Mouse (Mus musculus) midbrain, embryonic 14.5 days (tissue): ENCODE data around the gene Ly9. TPM values are rescaled to one million over a fixed set of nuclear protein-coding genes. Genes with fewer than 3 reads are reported as not detected.

ENCODE experiments used
- ATAC-seq: fragments of 200-750 bp; cut with Nextera tagmentation; 2 replicates; pipeline ENCODE4 v1.8.0; 2017; ENCODE audit warnings: moderate number of reproducible peaks, moderate library complexity; ENCODE audit not compliant: low FRiP score, low TSS enrichment
- DNase-seq: peaks from one replicate; pipeline ENCODE4 v3.0.0-alpha.2; 2015
- H3K27ac ChIP-seq: fragments of 300-500 bp; sonication (generic); replicated peaks from 2 replicates; pipeline ENCODE4 v1.5.1; 2014; ENCODE audit warnings: mild to moderate bottlenecking, low read depth, low read length, moderate library complexity
- H3K27me3 ChIP-seq: fragments of 300-500 bp; sonication (generic); 2 replicates; pipeline ENCODE4 v1.6.1; 2014; ENCODE audit warnings: low read length, control low read depth, mixed read lengths; ENCODE audit not compliant: control insufficient read depth, insufficient read depth
- H3K36me3 ChIP-seq: fragments of 300-500 bp; sonication (generic); 2 replicates; pipeline ENCODE4 v1.6.1; 2014; ENCODE audit warnings: low read length, control low read depth; ENCODE audit not compliant: control insufficient read depth, insufficient read depth
- H3K4me1 ChIP-seq: fragments of 300-500 bp; sonication (generic); 2 replicates; pipeline ENCODE4 v1.6.1; 2014; ENCODE audit warnings: mild to moderate bottlenecking, antibody characterized with exemption, low read length, control low read depth; ENCODE audit not compliant: control insufficient read depth, insufficient read depth
- H3K4me2 ChIP-seq: fragments of 300-500 bp; sonication (generic); 2 replicates; pipeline ENCODE4 v1.6.1; 2014; ENCODE audit warnings: mild to moderate bottlenecking, low read length, moderate library complexity
- H3K4me3 ChIP-seq: fragments of 300-500 bp; sonication (generic); replicated peaks from 2 replicates; pipeline ENCODE4 v1.5.1; 2014; ENCODE audit warnings: low read depth, low read length
- H3K9ac ChIP-seq: fragments of 300-500 bp; sonication (generic); replicated peaks from 2 replicates; pipeline ENCODE4 v1.6.1; 2014; ENCODE audit warnings: mild to moderate bottlenecking, low read length, moderate library complexity
- H3K9me3 ChIP-seq: fragments of 300-500 bp; sonication (generic); 2 replicates; pipeline ENCODE4 v1.6.1; 2016; ENCODE audit warnings: low read length, control low read depth, mixed read lengths; ENCODE audit not compliant: control insufficient read depth
- WGBS: fragments of 180-500 bp; shearing (Covaris S2); extraction: QIAGEN DNeasy Blood & Tissue Kit; methylation state at CpG from one replicate; pipeline ENCODE4 v1.1.7; 2014; 5-methylcytosine and 5-hydroxymethylcytosine counted together
- polyA plus RNA-seq: library from polyadenylated mRNA; unstranded; fragments of >200 nt; fragmentation: Nextera tagmentation; extraction: Ambion mirVana; gene quantifications from 2 replicates; pipeline ENCODE4 v1.2.1, GENCODE M21; 2014

Ly9 gene
- polyA plus RNA-seq = not detected in 2 replicates

GRCm38 (mm10) chr1:171607176-171607575, at the start of gene Ly9:
TSS of gene Ly9 (minus strand) at chr1:171607410.
- 88% methylated on average over 9 of the region's 9 CpGs for WGBS
- H3K4me2 ChIP-seq = no peak within 1 kb of the TSS
- H3K27me3 ChIP-seq = no peaks in the 10 kb centered on the region
- no peak for DNase-seq
- H3K9ac ChIP-seq = no peak within 1 kb of the TSS
- H3K27ac ChIP-seq = no peak within 1 kb of the TSS
- H3K4me1 ChIP-seq = no peaks in the 10 kb centered on the region
- no peak for ATAC-seq
- H3K9me3 ChIP-seq = no peaks in the 10 kb centered on the region
- H3K4me3 ChIP-seq = no peak within 1 kb of the TSS
- H3K36me3 ChIP-seq = no peaks in the 10 kb centered on the region

- Histone ChIP-seq H3K27me3 (no peaks in the 10 kb centered on the region), H3K4me2 (no peak within 1 kb of the TSS), H3K27ac (no peak within 1 kb of the TSS), H3K4me3 (no peak within 1 kb of the TSS), H3K9ac (no peak within 1 kb of the TSS), H3K9me3 (no peaks in the 10 kb centered on the region), H3K36me3 (no peaks in the 10 kb centered on the region), H3K4me1 (no peaks in the 10 kb centered on the region)
- WGBS = 93% methylated on average over 5 of the region's 5 CpGs
- DNase-seq (no peak), ATAC-seq (no peak)
These were observed 45.5 kb upstream of the Ly9 start, which contains the start of gene Slamf7 for GRCm38 (mm10) chr1:171652734-171653133. TSS of gene Slamf7 (minus strand) at chr1:171653035.

- ATAC-seq = no peak
- DNase-seq = no peak
- H3K4me3 ChIP-seq = no peak overlapping the region
- H3K27me3 ChIP-seq = no peaks in the 10 kb centered on the region
- no peaks in the 10 kb centered on the region for H3K9me3 ChIP-seq
- no peak overlapping the region for H3K27ac ChIP-seq
- H3K4me2 ChIP-seq = no peak overlapping the region
- WGBS = 66% methylated on average over 8 of the region's 8 CpGs
- H3K9ac ChIP-seq = no peak overlapping the region
- no peaks in the 10 kb centered on the region for H3K36me3 ChIP-seq
- H3K4me1 ChIP-seq = no peaks in the 10 kb centered on the region
These were observed 41.6 kb upstream of the Ly9 start for GRCm38 (mm10) chr1:171648840-171649239.

DNA sequence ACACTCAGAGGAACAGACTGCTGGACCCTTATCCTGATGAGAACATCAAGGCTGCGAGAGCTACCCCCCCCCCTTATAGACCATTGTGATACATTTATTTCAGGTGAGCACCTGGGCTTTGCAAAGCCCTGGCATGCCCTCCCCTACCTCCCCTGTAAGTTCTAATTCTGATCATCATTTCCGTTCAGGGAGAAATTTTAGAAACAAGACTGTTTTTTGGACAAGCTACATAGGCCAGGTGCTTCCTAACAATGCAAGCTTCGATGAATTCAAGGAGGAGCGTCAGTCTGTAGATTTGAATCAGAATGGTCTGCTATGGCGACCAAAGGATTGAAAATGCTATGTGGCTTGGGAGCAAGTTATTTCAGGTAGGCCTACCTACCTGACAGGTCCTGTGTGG, 40.5 kb upstream of the Ly9 start:
- H3K27me3 ChIP-seq = no peaks in the 10 kb centered on the region
- no peaks in the 10 kb centered on the region for H3K4me1 ChIP-seq
- no peak overlapping the region for H3K4me3 ChIP-seq
- ATAC-seq = no peak
- no peaks in the 10 kb centered on the region for H3K36me3 ChIP-seq
- H3K9me3 ChIP-seq = no peaks in the 10 kb centered on the region
- no peak overlapping the region for H3K9ac ChIP-seq
- DNase-seq = no peak
- 90% methylated on average over 5 of the region's 5 CpGs for WGBS
- H3K4me2 ChIP-seq = no peak overlapping the region
- H3K27ac ChIP-seq = no peak overlapping the region

DNA sequence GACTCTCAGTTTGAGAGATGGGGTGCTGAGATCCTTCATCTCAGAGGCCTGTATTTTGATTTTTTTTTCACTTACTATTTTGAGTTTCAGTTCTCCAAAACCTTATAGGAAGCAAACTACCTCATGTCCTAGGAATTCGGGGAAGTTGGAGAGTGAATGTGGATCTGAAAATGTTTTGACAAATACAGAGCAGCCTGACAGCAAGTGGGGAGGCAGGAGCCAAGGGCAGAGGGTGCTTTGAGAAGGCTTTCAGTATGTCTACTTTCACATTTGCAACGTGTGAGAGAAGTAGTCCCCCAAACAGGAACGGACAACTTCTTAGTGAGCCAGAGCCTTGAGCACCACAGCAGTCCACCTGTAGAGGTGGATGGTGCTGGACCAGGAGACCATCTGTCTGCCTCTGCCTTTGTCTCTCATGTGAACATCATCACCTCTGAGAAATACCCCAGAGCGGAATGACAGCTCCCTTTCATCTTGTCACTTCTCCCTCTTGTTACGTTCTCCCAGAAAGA, 39.3 kb upstream of the Ly9 start:
- no peak overlapping the region for H3K27ac ChIP-seq
- H3K4me3 ChIP-seq = no peak overlapping the region
- H3K36me3 ChIP-seq = no peaks in the 10 kb centered on the region
- H3K27me3 ChIP-seq = no peaks in the 10 kb centered on the region
- ATAC-seq (no peak), DNase-seq (no peak)
- no peak overlapping the region for H3K9ac ChIP-seq
- 76% methylated on average over 5 of the region's 5 CpGs for WGBS
- H3K4me1 ChIP-seq = no peaks in the 10 kb centered on the region
- no peak overlapping the region for H3K4me2 ChIP-seq
- H3K9me3 ChIP-seq = no peaks in the 10 kb centered on the region

GRCm38 (mm10) chr1:171643612-171644011, 36.4 kb upstream of the Ly9 start:
- 84% methylated on average over 7 of the region's 7 CpGs for WGBS
- no peak overlapping the region for H3K4me3 ChIP-seq
- H3K9ac ChIP-seq = no peak overlapping the region
- ATAC-seq (no peak), DNase-seq (no peak)
- no peaks in the 10 kb centered on the region for H3K4me1 ChIP-seq
- H3K27ac ChIP-seq = no peak overlapping the region
- no peaks in the 10 kb centered on the region for H3K36me3 ChIP-seq
- no peaks in the 10 kb centered on the region for H3K27me3 ChIP-seq
- H3K4me2 ChIP-seq = no peak overlapping the region
- no peaks in the 10 kb centered on the region for H3K9me3 ChIP-seq

DNA sequence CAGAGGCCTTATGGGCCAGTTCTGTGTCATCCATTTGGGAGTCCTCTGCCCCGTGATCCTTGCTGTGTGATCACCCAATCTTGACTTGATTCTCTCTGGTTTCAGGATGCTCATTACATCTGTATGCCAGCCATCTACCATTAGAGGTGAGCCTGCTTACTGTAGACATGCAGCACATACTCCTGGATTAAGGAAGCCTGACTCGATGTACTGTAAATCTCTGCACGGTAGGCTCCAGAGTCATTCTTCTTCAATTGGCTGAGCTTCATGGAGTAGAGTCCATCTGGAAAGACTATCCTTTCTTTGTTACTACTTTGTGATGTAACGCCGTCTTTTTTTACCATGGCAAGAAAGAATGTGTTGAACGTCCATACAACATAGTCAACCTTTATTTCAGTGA, 33.6 kb upstream of the Ly9 start:
- no peaks in the 10 kb centered on the region for H3K9me3 ChIP-seq
- no peak overlapping the region for H3K9ac ChIP-seq
- DNase-seq (no peak), ATAC-seq (no peak)
- H3K27ac ChIP-seq = no peak overlapping the region
- WGBS = 93% methylated on average over 6 of the region's 6 CpGs
- H3K36me3 ChIP-seq = no peaks in the 10 kb centered on the region
- H3K4me2 ChIP-seq = no peak overlapping the region
- H3K4me3 ChIP-seq = no peak overlapping the region
- no peaks in the 10 kb centered on the region for H3K27me3 ChIP-seq
- H3K4me1 ChIP-seq = no peaks in the 10 kb centered on the region

- no peak overlapping the region for H3K9ac ChIP-seq
- ATAC-seq = no peak
- no peak for DNase-seq
- H3K9me3 ChIP-seq = no peaks in the 10 kb centered on the region
- H3K4me3 ChIP-seq = no peak overlapping the region
- H3K4me2 ChIP-seq = no peak overlapping the region
- no peaks in the 10 kb centered on the region for H3K27me3 ChIP-seq
- H3K4me1 ChIP-seq = no peaks in the 10 kb centered on the region
- no peaks in the 10 kb centered on the region for H3K36me3 ChIP-seq
- 55% methylated on average over 2 of the region's 2 CpGs for WGBS
- H3K27ac ChIP-seq = no peak overlapping the region
These were observed 31.5 kb upstream of the Ly9 start for GRCm38 (mm10) chr1:171638686-171639085.

- H3K4me3 ChIP-seq = no peak overlapping the region
These were observed 29.9 kb upstream of the Ly9 start for GRCm38 (mm10) chr1:171637101-171637500.

More at GRCm38 (mm10) chr1:171637101-171637500, 29.9 kb upstream of the Ly9 start:
- Histone ChIP-seq H3K4me2 (no peak overlapping the region), H3K27ac (no peak overlapping the region), H3K36me3 (no peaks in the 10 kb centered on the region), H3K9ac (no peak overlapping the region), H3K4me1 (no peaks in the 10 kb centered on the region), H3K9me3 (no peaks in the 10 kb centered on the region), H3K27me3 (no peaks in the 10 kb centered on the region)
- DNase-seq = no peak
- no peak for ATAC-seq
- WGBS = 81% methylated on average over 8 of the region's 8 CpGs
